15 mouse cellular contexts compared by ENCODE assay signal in genomic region chr2:69810169-69810568, GRCm38 (mm10). TPM values are rescaled to one million over a fixed set of nuclear protein-coding genes. Genes with fewer than 3 reads are reported as not detected.
A peak's percentile ranks its signal among the peaks of the same experiment; 100 is the strongest.
DNase-seq lines count a peak whose midpoint lies in the region.
"Had no signal": no experiment of that assay in that cellular context is flagged by ENCODE, and none has a peak within 500 bp of the region (broad histone marks: within the 10 kb centered on the region; RNA-seq: fewer than 3 reads in every experiment).

No protein-coding gene starts in this region.

- peak; percentile 66 to 82 for DNase-seq in adrenal gland, adult (ENCODE audit: inconsistent age in 2 of 2, low spot score in 1 of 2)
- DNase-seq in adrenal gland, postnatal 4 days (ENCODE audit: low spot score in 2 of 2), result no peak
- DNase-seq in ovary, postnatal 36 days (ENCODE audit: low spot score), result peak; percentile 50
- no peak for DNase-seq in ovary, postnatal 10 days (ENCODE audit: low spot score)
- peak; percentile 32 for DNase-seq in adrenal gland, postnatal 25 days
- peak; percentile 77 for DNase-seq in testis, postnatal 14 days (ENCODE audit: low spot score)
- DNase-seq in frontal cortex, postnatal 36 days (ENCODE audit: low spot score in 2 of 2), result no peak
- DNase-seq in cerebellum, postnatal 25 days, result no peak
- DNase-seq: B cell, adult 2 months; cerebellum, adult 8-10 months; cerebellum, postnatal 14 days; forebrain, postnatal 0 days; gastrocnemius, postnatal 10 days; heart, adult 2 months; heart, postnatal 14 days had no signal

RNA-seq across cellular contexts. Expression of gene Klhl23, which starts 11.6 kb away (rescaled TPM):
- total RNA-seq in adrenal gland, postnatal 4 days (2021), result 10 to 100 TPM; 25.8 to 26.8 TPM
- 14.8 and 16.8 TPM in 2 replicates for total RNA-seq in adrenal gland, postnatal 25 days (2021)

RNA-seq across cellular contexts. Expression of gene Phospho2, which starts 20.7 kb away (rescaled TPM):
- 10 to 100 TPM; 14.7 to 17.4 TPM for total RNA-seq in adrenal gland, postnatal 4 days (2021)
- total RNA-seq in adrenal gland, postnatal 25 days (2021), result 22.1 and 24.3 TPM in 2 replicates

RNA-seq across cellular contexts. Expression of gene Ccdc173, which starts 20.8 kb away (rescaled TPM):
- 1 to 10 TPM; 2.7 to 3.0 TPM for total RNA-seq in adrenal gland, postnatal 4 days (2021)
- total RNA-seq in adrenal gland, postnatal 25 days (2021), result 2.2 and 2.7 TPM in 2 replicates

RNA-seq across cellular contexts. Expression of gene Ssb, which starts 51.2 kb away (rescaled TPM):
- 100 to 1,000 TPM; 196 to 224 TPM for total RNA-seq in adrenal gland, postnatal 4 days (2021)
- 178 and 218 TPM in 2 replicates for total RNA-seq in adrenal gland, postnatal 25 days (2021)

Comparison
In these comparisons a context has a peak if more than half of its experiments do, and no peak if none do; other contexts are left out.
1. DNase-seq: peak in adrenal gland, adult (2 of 2), ovary, postnatal 36 days (single experiment), adrenal gland, postnatal 25 days (single experiment) and testis, postnatal 14 days (single experiment); none in adrenal gland, postnatal 4 days (0 of 2), ovary, postnatal 10 days (single experiment), frontal cortex, postnatal 36 days (0 of 2) and cerebellum, postnatal 25 days (0 of 2).